Mouse (Mus musculus) olfactory bulb, adult 2 months (tissue): ENCODE data around the gene Gm20509.

Source experiments
- CTCF ChIP-seq: fragments of 200-500 bp; IDR thresholded peaks from 2 replicates; pipeline ENCODE4 v1.5.1; 2012; ENCODE audit warnings: low read depth, mild to moderate bottlenecking, low read length, moderate library complexity; ENCODE audit not compliant: insufficient read depth
- POLR2A ChIP-seq: fragments of 200-500 bp; IDR thresholded peaks from 2 replicates; pipeline ENCODE4 v1.6.1; 2012; ENCODE audit warnings: mild to moderate bottlenecking, low read depth, low read length, moderate library complexity; ENCODE audit not compliant: insufficient read depth

- no peak for TF ChIP-seq CTCF
- TF ChIP-seq POLR2A, result no peak
Measured at GRCm38 (mm10) chr9:73059224-73059623, 43.0 kb upstream of the Gm20509 start.
